In genomic region chr9:26805935-26806666, GRCm38 (mm10) we compare ENCODE assay signal across 8 mouse cellular contexts. TPM values are rescaled to one million over a fixed set of nuclear protein-coding genes. Genes with fewer than 3 reads are reported as not detected.
A peak's percentile ranks its signal among the peaks of the same experiment; 100 is the strongest.
DNase-seq lines count a peak whose midpoint lies in the region; ATAC-seq lines count a peak whose summit lies in the region.

Glb1l2 (minus strand) TSS chr9:26806468.

- no peaks in the 10 kb centered on the region for H3K27me3 ChIP-seq in heart, embryonic 11.5 days (ENCODE audit: control insufficient read depth, insufficient read depth, low read length)
- no peaks in the 10 kb centered on the region for H3K27me3 ChIP-seq in kidney, embryonic 14.5 days (ENCODE audit: control insufficient read depth, insufficient read depth, low read length)
- H3K27me3 ChIP-seq in limb, embryonic 13.5 days: no peaks in the 10 kb centered on the region
- no peaks in the 10 kb centered on the region for H3K27me3 ChIP-seq in midbrain, embryonic 14.5 days (ENCODE audit: control insufficient read depth, insufficient read depth, low read length)

- no peaks in the 10 kb centered on the region for H3K4me1 ChIP-seq in heart, embryonic 11.5 days (ENCODE audit: control insufficient read depth, insufficient read depth, low read length)
- no peaks in the 10 kb centered on the region for H3K4me1 ChIP-seq in kidney, embryonic 14.5 days (ENCODE audit: control insufficient read depth, insufficient read depth, low read length)
- H3K4me1 ChIP-seq in limb, embryonic 13.5 days: 0 out of 2 replicates have a peak, but pooled peaks cover 5% of the 10 kb centered on the region
- H3K4me1 ChIP-seq in midbrain, embryonic 14.5 days (ENCODE audit: control insufficient read depth, insufficient read depth, low read length): peaks cover 4% of the 10 kb centered on the region; the same call in 1 of the 2 replicates

- H3K4me2 ChIP-seq in heart, embryonic 11.5 days: peak within 1 kb of the TSS; percentile 85
- H3K4me2 ChIP-seq in kidney, embryonic 14.5 days (replicated peaks; ENCODE audit: low read depth, low read length): peak within 1 kb of the TSS; percentile 83
- peak within 1 kb of the TSS; percentile 74 for H3K4me2 ChIP-seq in limb, embryonic 13.5 days (replicated peaks)
- H3K4me2 ChIP-seq in midbrain, embryonic 14.5 days (ENCODE audit: low read length): peak within 1 kb of the TSS; percentile 87

- ATAC-seq in heart, embryonic 11.5 days (replicated peaks; ENCODE audit: insufficient number of reproducible peaks, low FRiP score, low TSS enrichment): peak; percentile 100
- peak; percentile 100 for ATAC-seq in kidney, embryonic 14.5 days (ENCODE audit: low FRiP score, low TSS enrichment)
- peak; percentile 100 for ATAC-seq in limb, embryonic 13.5 days (ENCODE audit: low FRiP score, low read depth)
- ATAC-seq in midbrain, embryonic 14.5 days (ENCODE audit: low FRiP score, low TSS enrichment): peak; percentile 100

- under 1% methylated on average over 33 of the region's 33 CpGs for WGBS in heart, embryonic 11.5 days (ENCODE audit: insufficient replicate concordance)
- 1% methylated on average over 33 of the region's 33 CpGs for WGBS in kidney, embryonic 14.5 days
- 1% methylated on average over 32 of the region's 33 CpGs for WGBS in limb, embryonic 13.5 days
- under 1% methylated on average over 33 of the region's 33 CpGs for WGBS in midbrain, embryonic 14.5 days

- no peaks in the 10 kb centered on the region for H3K9me3 ChIP-seq in heart, embryonic 11.5 days (replicated peaks; ENCODE audit: control insufficient read depth, low read length)
- H3K9me3 ChIP-seq in kidney, embryonic 14.5 days (ENCODE audit: control insufficient read depth, low read length): no peaks in the 10 kb centered on the region
- H3K9me3 ChIP-seq in limb, embryonic 13.5 days: no peaks in the 10 kb centered on the region
- H3K9me3 ChIP-seq in midbrain, embryonic 14.5 days (ENCODE audit: control insufficient read depth, low read length): no peaks in the 10 kb centered on the region

- peak within 1 kb of the TSS; percentile 52 for H3K4me3 ChIP-seq in heart, embryonic 11.5 days (ENCODE audit: low read depth, low read length)
- peak within 1 kb of the TSS; percentile 49 for H3K4me3 ChIP-seq in kidney, embryonic 14.5 days (ENCODE audit: low read length)
- H3K4me3 ChIP-seq in limb, embryonic 13.5 days: peak within 1 kb of the TSS; percentile 50
- H3K4me3 ChIP-seq in midbrain, embryonic 14.5 days (replicated peaks; ENCODE audit: low read depth, low read length): peak within 1 kb of the TSS; percentile 48

- H3K9ac ChIP-seq in heart, embryonic 11.5 days (ENCODE audit: low read depth, low read length): peak within 1 kb of the TSS; percentile 66
- peak within 1 kb of the TSS; percentile 58 for H3K9ac ChIP-seq in kidney, embryonic 14.5 days (ENCODE audit: low read depth, low read length)
- H3K9ac ChIP-seq in limb, embryonic 13.5 days: peak within 1 kb of the TSS; percentile 57
- peak within 1 kb of the TSS; percentile 47; the same call in 1 of the 2 replicates for H3K9ac ChIP-seq in midbrain, embryonic 14.5 days (replicated peaks; ENCODE audit: low read length)

- no peaks in the 10 kb centered on the region for H3K36me3 ChIP-seq in heart, embryonic 11.5 days (ENCODE audit: control insufficient read depth, insufficient read depth, low read length)
- no peaks in the 10 kb centered on the region for H3K36me3 ChIP-seq in kidney, embryonic 14.5 days (ENCODE audit: control insufficient read depth, insufficient read depth, low read length)
- no peaks in the 10 kb centered on the region for H3K36me3 ChIP-seq in limb, embryonic 13.5 days
- H3K36me3 ChIP-seq in midbrain, embryonic 14.5 days (ENCODE audit: control insufficient read depth, insufficient read depth, low read length): no peaks in the 10 kb centered on the region

- peak within 1 kb of the TSS; percentile 54; the same call in 1 of the 2 replicates for H3K27ac ChIP-seq in heart, embryonic 11.5 days (ENCODE audit: low read depth, low read length)
- peak within 1 kb of the TSS; percentile 73 for H3K27ac ChIP-seq in kidney, embryonic 14.5 days (ENCODE audit: low read depth, low read length)
- no peak within 1 kb of the TSS; the same call in 1 of the 2 replicates for H3K27ac ChIP-seq in limb, embryonic 13.5 days
- peak within 1 kb of the TSS; percentile 26; the same call in 1 of the 2 replicates for H3K27ac ChIP-seq in midbrain, embryonic 14.5 days (replicated peaks; ENCODE audit: low read depth, low read length)

- peak; percentile 25 to 36 for DNase-seq in spleen, adult 18-20 months
- no peak for DNase-seq in spleen, adult 12 weeks (ENCODE audit: low spot score)
- DNase-seq in fibroblast of lung, adult 2 months (ENCODE audit: low read depth): peak; percentile 2
- DNase-seq in midbrain, embryonic 14.5 days: peak; percentile 95
- peak; percentile 26 to 27 for DNase-seq in spleen, postnatal 36 days (ENCODE audit: low spot score in 2 of 2)

RNA-seq across cellular contexts. Expression of gene Glb1l2, which starts in this region (rescaled TPM):
- 1.2 and 1.3 TPM in 2 replicates for polyA plus RNA-seq in heart, embryonic 11.5 days (2014; fragmentation: Nextera tagmentation; extraction: Ambion mirVana)
- polyA plus RNA-seq in kidney, embryonic 14.5 days (2014; fragmentation: Nextera tagmentation; extraction: Ambion mirVana): 23.9 and 36.7 TPM in 2 replicates
- polyA plus RNA-seq in limb, embryonic 13.5 days (2015; fragmentation: Nextera tagmentation; extraction: Ambion mirVana): 3.4 and 3.6 TPM in 2 replicates
- polyA plus RNA-seq in midbrain, embryonic 14.5 days (2014; fragmentation: Nextera tagmentation; extraction: Ambion mirVana): 1.4 and 2.1 TPM in 2 replicates
